Mouse (Mus musculus) MEL (cell line): ENCODE measurements at regions not wholly inside any gene's neighbourhood (a gene's known extent, or its start where the extent isn't known, plus 50 kb on each side); places are given as distances from the start of the nearest gene placed in this dataset.

Source experiments
- DNase-seq: peaks from one replicate; pipeline ENCODE4 v3.0.0; 2011; ENCODE audit warnings: low read depth, low spot score
- H3K27ac ChIP-seq: 2 replicates; pipeline ENCODE4 v1.5.1; 2012; ENCODE audit warnings: low read depth, mild to moderate bottlenecking, control low read depth, low read length, moderate library complexity; ENCODE audit not compliant: control insufficient read depth
- H3K27me3 ChIP-seq, 2 experiments: fragments of 150-350 bp in 1 of 2; sonication (generic) in 1 of 2; 2 replicates each; pipeline ENCODE4 v1.6.1; 2012; ENCODE audit warnings: low read length in 2 of 2, mild to moderate bottlenecking in 2 of 2, improper control_type of control experiment in 1 of 2, moderate library complexity in 1 of 2; ENCODE audit not compliant: insufficient read depth in 2 of 2, control insufficient read depth in 1 of 2
- H3K36me3 ChIP-seq, 2 experiments: 2 replicates each; pipeline ENCODE4 v1.6.1; 2012 to 2014; ENCODE audit warnings: low read length in 2 of 2, improper control_type of control experiment in 1 of 2, inconsistent platforms in 1 of 2, mild to moderate bottlenecking in 1 of 2; ENCODE audit not compliant: insufficient read depth in 2 of 2, control insufficient read depth in 1 of 2
- H3K4me1 ChIP-seq, 2 experiments: fragments of 150-350 bp in 1 of 2; sonication (generic) in 1 of 2; 2 replicates each; pipeline ENCODE4 v1.6.1; 2012; ENCODE audit warnings: low read length in 2 of 2, improper control_type of control experiment in 1 of 2, mild to moderate bottlenecking in 1 of 2; ENCODE audit not compliant: insufficient read depth in 2 of 2, control insufficient read depth in 1 of 2
- H3K4me3 ChIP-seq, 2 experiments: fragments of 150-350 bp in 1 of 2; sonication (generic) in 1 of 2; 2 replicates each; pipeline ENCODE4 v1.5.1; 2012; ENCODE audit warnings: low read depth in 2 of 2, low read length in 2 of 2, mild to moderate bottlenecking in 2 of 2, moderate library complexity in 2 of 2, control low read depth in 1 of 2, improper control_type of control experiment in 1 of 2; ENCODE audit not compliant: control insufficient read depth in 1 of 2, insufficient read depth in 1 of 2
- H3K79me2 ChIP-seq: 2 replicates; pipeline ENCODE4 v1.6.1; 2012; ENCODE audit warnings: mild to moderate bottlenecking, low read length, moderate library complexity; ENCODE audit not compliant: control insufficient read depth, poor library complexity, insufficient read depth
- H3K9ac ChIP-seq: 2 replicates; pipeline ENCODE4 v1.6.1; 2012; ENCODE audit warnings: low read depth, mild to moderate bottlenecking, control low read depth, low read length, moderate library complexity; ENCODE audit not compliant: control insufficient read depth, poor library complexity, severe bottlenecking
- H3K9me3 ChIP-seq: fragments of 150-350 bp; sonication (generic); replicated peaks from 2 replicates; pipeline ENCODE4 v1.6.1; 2012; ENCODE audit warnings: mild to moderate bottlenecking, low read length, improper control_type of control experiment, moderate library complexity; ENCODE audit not compliant: insufficient read depth
- BHLHE40 ChIP-seq: IDR thresholded peaks from 2 replicates; pipeline ENCODE4 v1.6.1; 2012; ENCODE audit warnings: low read depth, mild to moderate bottlenecking, inconsistent platforms, low read length, improper control_type of control experiment, borderline replicate concordance
- CTCF ChIP-seq, 3 experiments: IDR thresholded peaks in 2 of 3; conservative IDR thresholded peaks in 1 of 3; 2 replicates each; pipeline ENCODE4 v1.5.1; 2011 to 2012; ENCODE audit warnings: low read length in 3 of 3, low read depth in 2 of 3, mild to moderate bottlenecking in 2 of 3, improper control_type of control experiment in 1 of 3, inconsistent platforms in 1 of 3, mixed read lengths in 1 of 3, moderate library complexity in 1 of 3; ENCODE audit not compliant: control insufficient read depth in 1 of 3, insufficient read depth in 1 of 3, poor library complexity in 1 of 3, severe bottlenecking in 1 of 3
- E2F4 ChIP-seq: IDR thresholded peaks from 2 replicates; pipeline ENCODE4 v1.6.1; 2011; ENCODE audit warnings: low read depth, low read length, improper control_type of control experiment, borderline replicate concordance
- ELF1 ChIP-seq: IDR thresholded peaks from 2 replicates; pipeline ENCODE4 v1.6.1; 2014; ENCODE audit warnings: low read depth, mild to moderate bottlenecking, inconsistent platforms, low read length, improper control_type of control experiment, moderate library complexity
- ETS1 ChIP-seq: IDR thresholded peaks from 2 replicates; pipeline ENCODE4 v1.6.1; 2012; ENCODE audit warnings: low read depth, mild to moderate bottlenecking, inconsistent platforms, low read length, improper control_type of control experiment, moderate library complexity
- GABPA ChIP-seq: IDR thresholded peaks from 2 replicates; pipeline ENCODE4 v1.6.1; 2012; ENCODE audit warnings: low read depth, mild to moderate bottlenecking, inconsistent platforms, low read length, improper control_type of control experiment, moderate library complexity
- HCFC1 ChIP-seq: IDR thresholded peaks from 2 replicates; pipeline ENCODE4 v1.6.1; 2012; ENCODE audit warnings: low read depth, mild to moderate bottlenecking, inconsistent platforms, low read length, improper control_type of control experiment, moderate library complexity
- JUND ChIP-seq: IDR thresholded peaks from 2 replicates; pipeline ENCODE4 v1.6.1; 2011; ENCODE audit warnings: low read depth, mild to moderate bottlenecking, improper control_type of control experiment, low read length
- MAX ChIP-seq: IDR thresholded peaks from 2 replicates; pipeline ENCODE4 v1.6.1; 2011; ENCODE audit warnings: low read length, improper control_type of control experiment
- MAZ ChIP-seq: IDR thresholded peaks from 2 replicates; pipeline ENCODE4 v1.6.1; 2012; ENCODE audit warnings: low read depth, mild to moderate bottlenecking, inconsistent platforms, low read length, improper control_type of control experiment
- MEF2A ChIP-seq: IDR thresholded peaks from 2 replicates; pipeline ENCODE4 v1.6.1; 2014; ENCODE audit warnings: low read depth, mild to moderate bottlenecking, inconsistent platforms, low read length, improper control_type of control experiment; ENCODE audit not compliant: poor library complexity, insufficient replicate concordance, severe bottlenecking; ENCODE audit errors: extremely low read depth
- MYB ChIP-seq: IDR thresholded peaks from 2 replicates; pipeline ENCODE4 v1.6.1; 2011; ENCODE audit warnings: mild to moderate bottlenecking, low read depth, low read length, improper control_type of control experiment
- NELFE ChIP-seq: IDR thresholded peaks from 2 replicates; pipeline ENCODE4 v1.6.1; 2011; ENCODE audit warnings: low read depth, low read length, improper control_type of control experiment
- NRF1 ChIP-seq: IDR thresholded peaks from 2 replicates; pipeline ENCODE4 v1.6.1; 2014; ENCODE audit warnings: low read depth, mild to moderate bottlenecking, inconsistent platforms, low read length, improper control_type of control experiment, moderate library complexity; ENCODE audit not compliant: poor library complexity, insufficient read depth, severe bottlenecking
- POLR2AphosphoS2 ChIP-seq: IDR thresholded peaks from 2 replicates; pipeline ENCODE4 v1.6.1; 2011; ENCODE audit warnings: low read length, improper control_type of control experiment
- POLR2AphosphoS5 ChIP-seq: IDR thresholded peaks from 2 replicates; pipeline ENCODE4 v1.6.1; 2012; ENCODE audit warnings: low read depth, borderline replicate concordance, mild to moderate bottlenecking, inconsistent platforms, low read length, moderate library complexity, mixed read lengths
- RAD21 ChIP-seq: IDR thresholded peaks from 2 replicates; pipeline ENCODE4 v1.6.1; 2011; ENCODE audit warnings: mild to moderate bottlenecking, low read depth, low read length, improper control_type of control experiment
- RCOR1 ChIP-seq: IDR thresholded peaks from 2 replicates; pipeline ENCODE4 v1.6.1; 2012; ENCODE audit warnings: low read depth, mild to moderate bottlenecking, inconsistent platforms, low read length, improper control_type of control experiment
- TCF12 ChIP-seq: IDR thresholded peaks from 2 replicates; pipeline ENCODE4 v1.6.1; 2014; ENCODE audit warnings: low read depth, mild to moderate bottlenecking, inconsistent platforms, low read length, improper control_type of control experiment, moderate library complexity
- USF1 ChIP-seq: IDR thresholded peaks from 2 replicates; pipeline ENCODE4 v1.6.1; 2014; ENCODE audit warnings: low read depth, mild to moderate bottlenecking, inconsistent platforms, low read length, improper control_type of control experiment, moderate library complexity
- ZC3H11A ChIP-seq: IDR thresholded peaks from 2 replicates; pipeline ENCODE4 v1.6.1; 2012; ENCODE audit warnings: low read depth, mild to moderate bottlenecking, inconsistent platforms, low read length, improper control_type of control experiment
- ZKSCAN1 ChIP-seq: IDR thresholded peaks from 2 replicates; pipeline ENCODE4 v1.6.1; 2012; ENCODE audit warnings: low read depth, mild to moderate bottlenecking, inconsistent platforms, low read length, improper control_type of control experiment, moderate library complexity
- ZNF384 ChIP-seq: IDR thresholded peaks from 2 replicates; pipeline ENCODE4 v1.6.1; 2012; ENCODE audit warnings: low read depth, mild to moderate bottlenecking, inconsistent platforms, low read length, improper control_type of control experiment

DNA sequence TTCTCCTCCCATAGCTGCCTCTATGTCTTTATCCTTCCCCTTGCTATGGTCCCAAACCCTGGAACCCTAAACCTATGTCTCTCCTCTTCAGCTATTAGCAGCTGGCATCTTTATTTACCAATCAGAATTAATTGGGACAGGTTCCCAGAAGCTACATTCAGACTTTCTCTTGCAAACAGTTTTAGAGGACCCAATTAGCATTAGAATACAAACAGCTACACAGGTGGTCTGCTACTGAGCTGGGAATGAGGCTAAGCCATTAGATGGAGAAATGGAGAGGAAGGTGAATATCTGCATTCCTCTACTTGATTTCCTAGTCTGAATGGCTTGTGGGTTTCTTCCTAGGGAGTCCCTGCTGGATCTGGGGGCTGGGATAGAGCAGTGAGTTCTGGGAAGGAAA is 611.9 kb downstream of the A830018L16Rik start:
- TF ChIP-seq TCF12 (no peak), MEF2A (no peak), MYB (no peak), ZKSCAN1 (no peak), ZNF384 (no peak), GABPA (no peak), ELF1 (no peak), JUND (no peak), BHLHE40 (no peak), POLR2AphosphoS2 (no peak), CTCF (IDR thresholded peaks at IDR 0.05 in 2 of 3, conservative IDR thresholded peaks at IDR 0.05 in 1 of 3; ENCODE audit: control insufficient read depth in 1 of 3, insufficient read depth in 1 of 3, low read depth in 2 of 3, low read length in 3 of 3, poor library complexity in 1 of 3, severe bottlenecking in 1 of 3) (no peak), POLR2AphosphoS5 (no peak), E2F4 (no peak), MAZ (no peak), RCOR1 (no peak), ETS1 (no peak), MAX (no peak), ZC3H11A (no peak)
- H3K9me3 ChIP-seq = no peaks in the 10 kb centered on the region
- no peak overlapping the region for H3K9ac ChIP-seq
- no peaks in the 10 kb centered on the region for H3K36me3 ChIP-seq
- no peaks in the 10 kb centered on the region for H3K79me2 ChIP-seq
- H3K27me3 ChIP-seq = no peaks in the 10 kb centered on the region
- no peak overlapping the region for H3K4me3 ChIP-seq
- H3K27ac ChIP-seq = no peak overlapping the region
- H3K4me1 ChIP-seq = no peaks in the 10 kb centered on the region
- DNase-seq = no peak

- H3K4me3 ChIP-seq = no peak overlapping the region
- TF ChIP-seq ZNF384 (no peak), JUND (no peak), NRF1 (no peak), MAZ (no peak), NELFE (no peak), RCOR1 (no peak), USF1 (no peak), ZKSCAN1 (no peak), HCFC1 (no peak), POLR2AphosphoS2 (no peak), RAD21 (no peak), ETS1 (no peak), ELF1 (no peak)
- TF ChIP-seq, all 39 proteins: peak for 0
- no peak for DNase-seq
- no peak overlapping the region for H3K27ac ChIP-seq
- no peaks in the 10 kb centered on the region for H3K4me1 ChIP-seq
- no peaks in the 10 kb centered on the region for H3K27me3 ChIP-seq
- no peaks in the 10 kb centered on the region for H3K36me3 ChIP-seq
- H3K9me3 ChIP-seq = no peaks in the 10 kb centered on the region
- H3K79me2 ChIP-seq = no peaks in the 10 kb centered on the region
- H3K9ac ChIP-seq = no peak overlapping the region
These were observed 613.5 kb downstream of the A830018L16Rik start for GRCm38 (mm10) chr1:12027442-12027841.
